In the genomic region with DNA sequence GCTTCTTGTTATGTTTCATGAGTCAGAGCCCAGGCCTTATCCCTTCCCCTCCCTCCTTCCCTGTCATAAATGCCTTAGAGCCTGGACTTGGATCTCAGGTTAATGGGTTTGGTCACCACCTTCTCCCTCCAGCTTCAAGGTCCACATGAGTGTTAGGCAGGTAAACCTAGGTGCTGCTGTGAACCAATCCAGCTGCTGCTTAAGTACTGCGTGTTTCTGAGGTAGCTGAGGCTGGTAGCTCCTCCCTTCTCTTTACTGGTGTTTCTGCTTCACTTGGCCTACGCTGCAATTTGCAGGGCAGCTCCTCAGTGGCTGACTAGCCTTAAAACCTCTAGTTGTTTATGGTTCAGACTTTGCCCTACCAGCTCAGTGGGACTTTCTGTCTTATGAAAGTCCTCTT, we compare ENCODE assay signal across 9 mouse cellular contexts. TPM values are rescaled to one million over a fixed set of nuclear protein-coding genes. Genes with fewer than 3 reads are reported as not detected.
A peak's percentile ranks its signal among the peaks of the same experiment; 100 is the strongest.
DNase-seq lines count a peak whose midpoint lies in the region; ATAC-seq and TF ChIP-seq lines count a peak whose summit lies in the region.
"Had no signal": no experiment of that assay in that cellular context is flagged by ENCODE, and none has a peak within 500 bp of the region (broad histone marks: within the 10 kb centered on the region; RNA-seq: fewer than 3 reads in every experiment).

A gene (plus strand): TSS at position 211 of the 400 bp plus-strand sequence.

- H3K27ac ChIP-seq in forebrain, embryonic 12.5 days = no peak within 1 kb of the TSS
- no peak within 1 kb of the TSS for H3K27ac ChIP-seq in forebrain, embryonic 14.5 days (ENCODE audit: low read depth, low read length)
- peak within 1 kb of the TSS; percentile 72; the same call in 1 of the 2 replicates for H3K27ac ChIP-seq in embryonic facial prominence, embryonic 10.5 days (replicated peaks)
- no peak within 1 kb of the TSS for H3K27ac ChIP-seq in hindbrain, postnatal 0 days
- peak within 1 kb of the TSS; percentile 76 for H3K27ac ChIP-seq in midbrain, embryonic 10.5 days (replicated peaks)

- H3K4me3 ChIP-seq in forebrain, embryonic 12.5 days (replicated peaks) = peak within 1 kb of the TSS; percentile 16
- H3K4me3 ChIP-seq in forebrain, embryonic 14.5 days (ENCODE audit: low read depth, low read length) = no peak within 1 kb of the TSS
- peak within 1 kb of the TSS; percentile 53 for H3K4me3 ChIP-seq in embryonic facial prominence, embryonic 10.5 days
- H3K4me3 ChIP-seq in hindbrain, postnatal 0 days (ENCODE audit: low read length) = peak within 1 kb of the TSS; percentile 25; the same call in 1 of the 2 replicates
- H3K4me3 ChIP-seq in midbrain, embryonic 10.5 days = peak within 1 kb of the TSS; percentile 44

- H3K36me3 ChIP-seq in forebrain, embryonic 12.5 days (replicated peaks) = no peaks in the 10 kb centered on the region
- no peaks in the 10 kb centered on the region for H3K36me3 ChIP-seq in forebrain, embryonic 14.5 days (ENCODE audit: control insufficient read depth, insufficient read depth, low read length)
- no peaks in the 10 kb centered on the region for H3K36me3 ChIP-seq in embryonic facial prominence, embryonic 10.5 days (replicated peaks)
- no peaks in the 10 kb centered on the region for H3K36me3 ChIP-seq in hindbrain, postnatal 0 days (ENCODE audit: insufficient read depth, low read length)
- no peaks in the 10 kb centered on the region for H3K36me3 ChIP-seq in midbrain, embryonic 10.5 days

- 0 out of 2 replicates have a peak within 1 kb of the TSS, but pooled peaks have one; percentile 8 for H3K4me2 ChIP-seq in forebrain, embryonic 12.5 days
- no peak within 1 kb of the TSS for H3K4me2 ChIP-seq in forebrain, embryonic 14.5 days (ENCODE audit: low read length)
- peak within 1 kb of the TSS; percentile 39 for H3K4me2 ChIP-seq in hindbrain, postnatal 0 days (ENCODE audit: low read depth, low read length)

- no peaks in the 10 kb centered on the region for H3K27me3 ChIP-seq in forebrain, embryonic 12.5 days
- no peaks in the 10 kb centered on the region for H3K27me3 ChIP-seq in forebrain, embryonic 14.5 days (replicated peaks; ENCODE audit: control insufficient read depth, insufficient read depth, low read length)
- H3K27me3 ChIP-seq in embryonic facial prominence, embryonic 10.5 days (replicated peaks; ENCODE audit: low read depth, poor library complexity, severe bottlenecking) = peaks cover 5% of the 10 kb centered on the region
- H3K27me3 ChIP-seq in hindbrain, postnatal 0 days (ENCODE audit: insufficient read depth, low read length) = no peaks in the 10 kb centered on the region
- H3K27me3 ChIP-seq in midbrain, embryonic 10.5 days (ENCODE audit: low read depth, poor library complexity, severe bottlenecking) = no peaks in the 10 kb centered on the region

- no peak for DNase-seq in forebrain, embryonic 14.5 days (ENCODE audit: low spot score)
- no peak for DNase-seq in embryonic facial prominence, embryonic 10.5 days (ENCODE audit: low spot score)
- DNase-seq in hindbrain, postnatal 0 days (ENCODE audit: low spot score) = no peak
- no peak for DNase-seq in midbrain, embryonic 10.5 days (ENCODE audit: low spot score)
- DNase-seq in spleen, postnatal 36 days (ENCODE audit: low spot score in 2 of 2) = no peak
- DNase-seq in ovary, postnatal 14 days (ENCODE audit: low spot score) = no peak
- DNase-seq in urinary bladder, postnatal 4 days (ENCODE audit: low spot score in 2 of 2) = no peak
- DNase-seq: adrenal gland, adult 8-10 months had no signal

- WGBS in forebrain, embryonic 12.5 days = 49% methylated on average over 2 of the region's 2 CpGs
- 65% methylated on average over 2 of the region's 2 CpGs for WGBS in forebrain, embryonic 14.5 days
- WGBS in embryonic facial prominence, embryonic 10.5 days = 58% methylated on average over 2 of the region's 2 CpGs
- 69% methylated on average over 2 of the region's 2 CpGs for WGBS in hindbrain, postnatal 0 days
- 64% methylated on average over 2 of the region's 2 CpGs for WGBS in midbrain, embryonic 10.5 days

- no peak for ATAC-seq in forebrain, embryonic 12.5 days (ENCODE audit: low FRiP score)
- ATAC-seq in forebrain, embryonic 14.5 days = no peak
- no peak for ATAC-seq in hindbrain, postnatal 0 days

- H3K9ac ChIP-seq in forebrain, embryonic 12.5 days = no peak within 1 kb of the TSS
- no peak within 1 kb of the TSS for H3K9ac ChIP-seq in forebrain, embryonic 14.5 days (ENCODE audit: low read length)
- no peak within 1 kb of the TSS for H3K9ac ChIP-seq in hindbrain, postnatal 0 days (replicated peaks; ENCODE audit: low read length)

- no peaks in the 10 kb centered on the region for H3K9me3 ChIP-seq in forebrain, embryonic 12.5 days
- H3K9me3 ChIP-seq in forebrain, embryonic 14.5 days (replicated peaks; ENCODE audit: control insufficient read depth, low read length) = no peaks in the 10 kb centered on the region
- H3K9me3 ChIP-seq in embryonic facial prominence, embryonic 10.5 days = no peaks in the 10 kb centered on the region
- H3K9me3 ChIP-seq in hindbrain, postnatal 0 days (ENCODE audit: low read length) = no peaks in the 10 kb centered on the region
- no peaks in the 10 kb centered on the region for H3K9me3 ChIP-seq in midbrain, embryonic 10.5 days (replicated peaks)

- no peak for TF ChIP-seq CTCF in hindbrain, postnatal 0 days (IDR thresholded peaks at IDR 0.05; ENCODE audit: low read depth)

- H3K4me1 ChIP-seq in forebrain, embryonic 12.5 days = no peaks in the 10 kb centered on the region
- no peaks in the 10 kb centered on the region for H3K4me1 ChIP-seq in forebrain, embryonic 14.5 days (ENCODE audit: control insufficient read depth, insufficient read depth, low read length)
- no peaks in the 10 kb centered on the region for H3K4me1 ChIP-seq in embryonic facial prominence, embryonic 10.5 days
- H3K4me1 ChIP-seq in hindbrain, postnatal 0 days (ENCODE audit: insufficient read depth, low read length) = no peaks in the 10 kb centered on the region
- H3K4me1 ChIP-seq in midbrain, embryonic 10.5 days = no peaks in the 10 kb centered on the region

RNA-seq across cellular contexts. Expression of the gene that starts here (rescaled TPM):
- polyA plus RNA-seq in forebrain, embryonic 12.5 days (2016; fragmentation: Nextera tagmentation; extraction: Ambion mirVana) = 9.6 and 9.9 TPM in 2 replicates
- polyA plus RNA-seq in forebrain, embryonic 14.5 days (2014; fragmentation: Nextera tagmentation; extraction: Ambion mirVana) = 3.0 and 3.5 TPM in 2 replicates
- 18.8 and 19.0 TPM in 2 replicates for polyA plus RNA-seq in embryonic facial prominence, embryonic 10.5 days (2016; fragmentation: Nextera tagmentation; extraction: Ambion mirVana)
- 6.6 and 7.7 TPM in 2 replicates for total RNA-seq in hindbrain, postnatal 0 days (2014; rRNA removed)
- 3.5 and 3.7 TPM in 2 replicates for polyA plus RNA-seq in hindbrain, postnatal 0 days (2015; fragmentation: Nextera tagmentation; extraction: Ambion mirVana)
- polyA plus RNA-seq in midbrain, embryonic 10.5 days (2016; fragmentation: Nextera tagmentation; extraction: Ambion mirVana) = 16.9 and 17.7 TPM in 2 replicates

Comparison
In these comparisons a context has a peak if more than half of its experiments do, and no peak if none do; other contexts are left out.
1. H3K27ac ChIP-seq: peak in embryonic facial prominence, embryonic 10.5 days (single experiment) and midbrain, embryonic 10.5 days (single experiment); none in forebrain, embryonic 12.5 days (single experiment), forebrain, embryonic 14.5 days (single experiment) and hindbrain, postnatal 0 days (single experiment).